Mouse (Mus musculus) T-helper 1 cell (primary cell): ENCODE results near the gene Gm12394.
"Not testable (repeated sequence)": the region's sequence is repeated elsewhere in the genome, so short reads cannot be mapped to it uniquely, and the experiment has no call there.

Experiments
- in situ Hi-C: fragments of 300-600 bp; cut with MboI, MseI; formaldehyde crosslinking; loops from one replicate; pipeline ENCODE4 v1.15.1; 2025; ENCODE audit warnings: high pct_unique_total_duplicates

Gene Gm12394

DNA sequence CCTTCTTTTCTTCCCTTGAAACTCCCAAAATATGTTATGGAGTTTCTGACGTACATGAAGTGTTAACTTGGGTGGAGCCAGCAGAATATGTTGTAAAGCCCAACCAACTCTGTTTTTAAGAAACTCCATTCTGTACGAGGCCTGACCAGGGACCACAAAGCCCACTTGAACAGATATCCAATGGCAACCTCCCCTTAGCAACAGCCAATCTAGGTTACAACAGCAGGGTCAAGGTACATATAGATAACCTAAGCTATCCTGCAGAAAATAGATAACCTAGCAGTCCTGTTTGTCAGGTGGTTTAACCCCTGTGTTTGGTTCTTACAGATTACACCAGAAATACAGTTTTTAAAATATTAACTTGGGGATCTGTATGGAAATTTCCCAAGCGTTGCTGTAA, 10.8 kb upstream of the Gm12394 start:
- in situ Hi-C loops: loop anchor here (10.0 kb wide), 3 partner anchors 323 to 823 kb away; no protein-coding TSS in a partner anchor

DNA sequence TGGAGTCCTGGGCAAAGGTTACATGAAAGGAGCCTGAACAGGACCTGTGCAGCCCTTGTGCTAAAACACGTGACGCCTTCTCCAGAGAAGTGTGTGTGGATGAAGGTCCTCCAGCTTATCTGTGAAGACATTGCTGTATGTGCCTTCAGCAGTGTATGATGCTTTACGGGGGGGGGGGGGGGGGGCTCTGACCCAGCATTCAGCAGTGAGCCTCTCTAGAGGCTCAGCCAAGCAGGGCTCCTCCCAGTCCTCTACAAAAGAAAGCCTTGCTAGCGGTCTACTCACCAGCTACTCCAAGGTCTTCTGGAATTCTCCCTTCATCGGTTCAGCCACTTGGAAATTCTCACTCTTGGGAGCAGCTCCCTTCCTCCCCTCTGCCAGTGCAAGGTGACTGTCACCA, 6.9 kb upstream of the Gm12394 start:
- in situ Hi-C loops: loop anchor here (10.0 kb wide), 3 partner anchors 319 to 819 kb away; no protein-coding TSS in a partner anchor

GRCm38 (mm10) chr4:42860483-42860882, 3.9 kb upstream of the Gm12394 start:
- in situ Hi-C loops: loop anchor here (10.0 kb wide), 3 partner anchors 316 to 816 kb away; no protein-coding TSS in a partner anchor

DNA sequence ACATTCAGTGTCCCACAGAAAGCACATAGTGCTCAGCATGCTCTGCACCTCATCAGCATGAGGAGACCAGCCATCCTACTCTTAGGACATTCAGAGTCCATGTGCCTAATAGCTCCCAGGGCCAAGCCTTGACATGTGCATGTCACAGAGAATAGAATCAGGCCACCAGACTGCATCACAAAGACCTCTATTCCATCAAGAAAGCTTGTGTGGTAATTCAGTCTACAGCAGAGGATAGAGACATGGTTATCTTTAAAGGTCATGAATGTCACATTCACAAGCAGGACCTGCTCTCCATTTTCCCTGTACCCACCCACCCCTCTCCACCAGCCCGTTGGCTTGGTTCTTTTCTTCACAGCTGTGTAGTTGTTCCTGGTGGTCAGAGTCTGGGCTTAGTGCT, 2.8 kb downstream of the Gm12394 start, which contains the start of gene Fam205a1:
Gene Fam205a1, minus strand, starts transcription at position 101 of the 400 bp plus-strand sequence.
- in situ Hi-C loops: loop anchor here (10.0 kb wide), 3 partner anchors 329 to 1049 kb away; partner anchors contain the start of genes Fam205a2 and Fam205a4

DNA sequence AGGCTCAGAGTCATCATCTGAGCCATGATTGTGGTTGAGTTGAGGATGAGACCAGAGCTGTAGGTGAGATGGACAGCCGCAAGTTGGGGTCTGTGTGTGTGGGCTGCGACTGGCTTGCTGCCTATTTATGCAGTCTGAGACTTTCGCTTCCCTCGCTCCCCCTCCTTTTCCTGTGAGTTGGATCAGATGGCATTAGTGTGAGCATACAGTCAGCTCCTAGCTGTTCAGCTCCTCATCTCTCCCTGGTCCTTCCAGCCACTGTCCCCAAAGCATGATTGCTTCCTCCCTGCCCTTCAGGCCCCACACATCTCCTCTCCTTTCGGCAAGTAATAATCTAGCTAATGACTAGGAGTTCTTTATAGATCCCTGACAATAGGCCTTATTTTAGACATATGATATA, 82.7 kb downstream of the Gm12394 start, which contains the start of gene Ccl21a:
Gene Ccl21a, minus strand, starts transcription at position 101 of the 400 bp plus-strand sequence.
- in situ Hi-C loops: not testable (repeated sequence)

GRCm38 (mm10) chr4:42756477-42756876, 100.1 kb downstream of the Gm12394 start, which contains the start of gene Ccl19:
Ccl19 (minus strand) TSS chr4:42756577.
- in situ Hi-C loops: not testable (repeated sequence)

DNA sequence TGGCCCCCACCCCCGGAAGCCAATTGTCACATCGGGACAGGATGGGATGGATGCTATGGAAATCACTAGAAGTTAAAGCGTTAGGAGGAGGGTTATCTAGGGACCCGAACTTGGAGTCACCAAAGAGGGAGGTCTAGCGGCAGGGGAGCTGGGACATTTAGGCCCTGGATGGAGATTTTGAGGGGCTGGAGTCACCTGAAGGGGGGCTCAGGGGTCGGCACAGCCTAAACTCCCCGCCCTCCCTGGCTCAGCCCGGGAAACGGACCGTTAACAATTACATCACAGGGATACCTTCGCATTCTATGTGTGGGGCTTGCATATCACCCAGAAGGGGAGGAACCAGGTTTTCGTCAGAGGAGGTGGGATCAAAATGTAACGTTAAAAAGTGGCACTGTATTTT, 121.3 kb downstream of the Gm12394 start, which contains the start of gene 4930578G10Rik:
Gene 4930578G10Rik, plus strand, starts transcription at position 301 of the 400 bp plus-strand sequence.
- in situ Hi-C loops: not testable (repeated sequence)
